Mouse (Mus musculus) CD8-positive naive resting alpha-beta T cell, adult 2 months (primary cell): Measurements from ENCODE around the gene Tesk2.
"Not testable (repeated sequence)": the region's sequence is repeated elsewhere in the genome, so short reads cannot be mapped to it uniquely, and the experiment has no call there.

Source experiments
- DNase-seq, 2 experiments: peaks; one replicate each; pipeline ENCODE4 v3.0.0; 2022; ENCODE audit warnings: low read depth in 2 of 2, low spot score in 2 of 2

Tesk2 gene

DNA sequence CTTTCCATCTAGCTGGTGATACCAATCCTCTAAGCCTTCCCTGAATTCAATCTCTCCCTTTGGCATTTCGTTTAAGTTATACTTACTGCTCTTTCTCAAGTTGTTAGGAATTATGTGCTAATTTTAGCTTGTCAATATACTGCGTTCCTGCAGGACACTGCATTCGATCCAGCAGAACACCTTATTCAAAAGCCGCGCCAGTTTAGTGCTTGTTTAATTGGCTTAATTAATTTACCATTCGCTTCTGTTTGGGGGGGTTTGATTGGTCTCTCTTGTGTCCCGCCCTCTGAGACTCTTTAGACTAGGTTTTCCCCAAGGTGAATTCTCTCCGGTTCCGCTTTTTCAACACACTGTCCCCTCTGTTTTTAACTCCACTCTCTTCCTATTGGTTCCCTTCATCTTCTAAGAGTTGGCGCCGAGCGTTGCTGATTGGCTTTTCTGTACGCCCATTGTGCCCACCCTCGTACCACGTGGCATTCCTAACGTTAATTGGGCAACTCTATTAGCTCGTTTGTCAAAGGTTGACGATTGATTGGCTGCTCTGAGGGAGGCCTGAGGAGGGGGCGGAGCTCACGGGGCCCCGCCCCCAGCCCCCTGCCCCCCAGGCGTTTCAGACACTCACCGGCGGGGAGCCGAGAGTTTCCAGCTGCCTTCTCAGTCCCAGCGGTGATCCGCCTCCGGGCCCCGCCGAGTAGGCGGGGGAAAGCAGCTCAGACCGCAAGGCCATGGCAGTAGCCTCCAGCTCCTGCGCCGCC lies at the start of gene Tesk2:
Gene Tesk2 (plus strand): TSS at position 606 of the 755 bp plus-strand sequence.
- peak; percentile 83 to 87 for DNase-seq

DNA sequence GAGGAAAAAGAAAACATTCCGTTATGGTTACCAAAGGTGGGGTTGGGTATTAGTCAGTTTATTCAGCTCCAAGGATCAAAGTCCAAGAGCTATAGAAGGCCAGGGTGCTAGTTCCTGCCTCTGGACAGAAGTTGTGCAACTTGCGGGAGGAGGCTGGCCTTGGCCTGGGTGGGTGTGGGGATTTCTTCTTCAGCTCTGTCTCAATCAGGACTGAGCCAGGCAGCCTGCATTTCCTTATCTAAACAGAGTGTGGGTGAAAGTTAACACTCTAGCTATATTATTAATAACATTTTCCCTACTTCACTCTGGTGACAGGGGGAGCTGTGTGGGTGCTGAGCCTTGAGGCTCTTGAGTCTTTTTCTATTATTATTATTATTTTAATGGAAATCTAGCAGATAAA lies 48.0 kb upstream of the Tesk2 start:
- no peak for DNase-seq

GRCm38 (mm10) chr4:116674761-116675160 lies 46.0 kb upstream of the Tesk2 start:
- DNase-seq = not testable (repeated sequence)

DNA sequence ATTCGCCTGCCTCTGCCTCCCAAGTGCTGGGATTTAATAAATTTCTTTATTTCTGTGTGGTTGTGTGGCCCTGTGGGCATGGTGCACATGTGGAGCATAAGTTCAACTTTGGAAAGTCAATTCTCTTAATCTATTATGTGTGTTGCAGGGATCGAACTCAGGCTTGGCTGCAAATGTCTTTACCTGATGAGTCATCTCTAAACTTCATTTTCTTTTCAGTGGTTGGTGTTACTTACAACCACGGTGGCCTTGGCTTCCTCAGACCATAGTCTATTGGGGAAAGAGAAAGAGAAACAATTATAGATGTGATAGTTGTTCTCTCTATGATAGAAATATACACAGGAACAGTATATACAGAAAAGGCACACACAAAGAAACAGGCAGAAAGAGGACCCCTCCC lies 44.7 kb upstream of the Tesk2 start:
- DNase-seq = no peak

DNA sequence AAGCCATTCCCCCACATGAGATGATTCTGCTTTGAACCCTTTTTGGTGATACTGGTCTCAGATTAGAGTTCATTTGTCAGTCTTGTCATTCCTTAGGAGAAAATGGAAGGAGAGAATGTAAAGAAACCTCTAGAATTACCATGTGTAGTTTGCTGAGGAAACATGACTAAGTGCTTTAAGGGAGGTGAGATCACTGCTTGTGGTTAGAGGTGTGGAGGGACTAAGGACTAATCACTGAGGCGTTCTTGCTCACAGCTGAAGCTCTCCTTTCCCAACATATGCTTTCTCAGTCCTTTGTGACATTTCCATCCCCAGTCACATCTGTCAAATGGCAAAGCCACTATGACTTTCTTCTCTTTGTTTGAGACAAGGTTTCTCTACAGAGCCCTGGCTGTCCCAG lies 42.9 kb upstream of the Tesk2 start:
- DNase-seq = no peak

GRCm38 (mm10) chr4:116679141-116679540 lies 41.6 kb upstream of the Tesk2 start:
- DNase-seq = no peak

DNA sequence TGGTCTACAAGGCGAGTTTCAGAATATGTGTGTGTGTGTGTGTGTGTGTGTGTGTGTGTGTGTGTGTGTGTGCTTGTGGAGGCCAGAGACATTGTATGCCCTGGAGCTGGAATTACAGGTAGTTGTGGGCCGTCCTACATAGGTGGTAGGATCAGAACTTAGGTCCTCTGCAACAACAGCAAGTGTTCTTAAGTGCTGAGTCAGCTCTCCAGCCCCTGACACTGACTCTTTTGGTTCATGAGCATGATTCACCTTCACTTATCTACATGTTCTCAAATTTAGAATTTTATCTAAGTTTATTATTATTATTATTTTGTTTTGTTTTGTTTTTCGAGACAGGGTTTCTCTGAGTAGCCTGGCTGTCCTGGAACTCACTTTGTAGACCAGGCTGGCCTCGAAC lies 40.2 kb upstream of the Tesk2 start:
- not testable (repeated sequence) for DNase-seq

DNA sequence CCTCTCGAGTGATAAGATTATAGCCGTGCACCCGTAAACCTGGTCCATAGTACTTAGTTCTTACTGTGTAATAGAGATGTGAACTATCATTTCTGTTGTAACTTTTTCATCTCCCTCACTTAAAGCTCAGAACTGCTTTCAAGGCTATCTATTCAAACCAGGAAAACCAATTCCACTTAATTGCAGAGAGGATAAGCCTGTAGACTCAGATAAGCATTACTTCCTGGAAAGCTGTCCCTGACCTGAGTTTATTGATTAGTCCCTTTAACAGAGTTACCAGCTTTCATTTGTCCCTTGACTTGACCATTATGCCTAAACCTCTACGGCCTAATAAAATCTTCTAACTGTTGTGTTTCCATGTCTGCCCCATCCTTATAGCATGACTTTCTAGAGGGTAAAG lies 36.8 kb upstream of the Tesk2 start:
- no peak for DNase-seq

DNA sequence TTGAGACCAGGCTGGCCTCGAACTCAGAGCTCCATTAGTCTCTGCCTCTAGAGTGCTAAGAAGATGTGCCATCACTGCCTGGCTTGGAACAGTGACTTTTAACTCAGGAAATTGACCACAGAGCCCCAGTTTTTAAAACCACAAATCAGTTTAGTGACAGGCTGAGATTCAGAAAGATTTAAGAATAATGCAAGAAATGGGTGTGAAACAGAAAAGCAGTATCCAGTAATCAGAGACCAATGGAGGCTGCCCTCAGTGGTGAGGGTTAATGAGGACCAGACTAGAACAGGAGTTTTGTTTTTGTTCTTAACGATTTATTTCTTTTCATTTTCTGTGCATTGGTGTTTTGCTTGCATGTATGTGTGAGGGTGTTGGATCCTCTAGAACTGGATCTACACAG lies 36.1 kb upstream of the Tesk2 start:
- DNase-seq = no peak

DNA sequence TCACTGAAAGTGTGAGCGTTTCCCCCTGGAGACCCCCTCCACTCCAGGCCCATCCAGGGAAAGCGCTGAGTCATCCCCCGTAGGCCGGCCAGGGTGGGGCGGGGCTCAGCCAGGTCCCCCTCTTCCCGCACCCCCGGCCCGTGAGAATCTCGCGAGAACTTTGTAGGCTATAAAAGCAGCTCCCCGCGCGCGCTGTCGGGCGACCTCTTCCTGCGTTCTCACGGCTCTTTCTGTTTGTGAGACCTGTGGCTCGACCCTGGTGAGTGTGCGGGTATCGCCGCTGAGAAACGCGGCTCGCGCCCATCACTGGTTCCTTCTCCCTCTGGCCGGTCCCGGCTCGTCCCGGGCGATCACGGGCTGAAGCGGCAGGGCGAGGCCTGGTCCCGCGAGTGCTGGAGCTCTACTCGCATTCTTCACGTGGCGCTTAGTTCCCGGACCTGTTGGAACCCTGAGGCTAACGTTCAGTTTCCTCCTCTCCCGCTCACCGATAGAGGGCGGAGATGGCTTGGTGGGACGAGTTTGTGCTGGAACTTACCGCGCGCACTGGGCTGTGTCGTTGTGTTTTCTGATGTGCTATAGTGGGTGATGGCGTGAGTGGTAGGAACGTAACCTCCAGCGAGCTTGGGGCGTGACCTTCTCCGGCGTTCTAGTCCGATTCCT lies 35.2 kb upstream of the Tesk2 start, which contains the start of gene Prdx1:
Gene Prdx1 (plus strand): TSS at position 143 of the 660 bp plus-strand sequence.
- peak; percentile 98 for DNase-seq

GRCm38 (mm10) chr4:116687041-116687440 lies 33.7 kb upstream of the Tesk2 start:
- no peak for DNase-seq

DNA sequence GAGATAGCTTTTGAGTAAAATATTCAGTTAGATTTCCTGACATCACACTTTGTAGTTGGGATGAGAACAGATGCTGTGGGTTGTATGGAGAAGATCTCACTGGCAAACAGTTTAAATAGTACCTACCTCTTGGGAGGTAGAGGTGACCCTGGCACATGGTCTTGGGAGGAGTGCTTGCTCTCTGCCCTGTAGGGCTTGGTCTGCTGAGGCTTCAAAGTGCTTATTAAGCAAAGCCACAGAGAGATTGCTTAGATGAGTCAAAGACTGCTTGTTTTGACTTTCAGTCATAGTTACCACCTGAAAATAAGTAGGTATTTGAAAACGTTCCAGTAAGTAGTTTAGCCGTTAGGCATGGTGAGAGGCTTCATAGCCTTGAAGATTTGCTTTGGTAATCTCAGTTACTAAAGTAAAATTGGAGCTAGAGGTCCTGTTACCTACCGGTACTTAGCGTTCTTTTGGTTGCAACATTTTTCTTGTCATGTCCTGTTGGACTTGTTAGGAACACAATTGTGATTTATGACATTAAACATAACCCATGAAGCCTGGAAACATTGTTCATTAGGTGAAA lies 31.4 kb upstream of the Tesk2 start:
- DNase-seq = no peak

DNA sequence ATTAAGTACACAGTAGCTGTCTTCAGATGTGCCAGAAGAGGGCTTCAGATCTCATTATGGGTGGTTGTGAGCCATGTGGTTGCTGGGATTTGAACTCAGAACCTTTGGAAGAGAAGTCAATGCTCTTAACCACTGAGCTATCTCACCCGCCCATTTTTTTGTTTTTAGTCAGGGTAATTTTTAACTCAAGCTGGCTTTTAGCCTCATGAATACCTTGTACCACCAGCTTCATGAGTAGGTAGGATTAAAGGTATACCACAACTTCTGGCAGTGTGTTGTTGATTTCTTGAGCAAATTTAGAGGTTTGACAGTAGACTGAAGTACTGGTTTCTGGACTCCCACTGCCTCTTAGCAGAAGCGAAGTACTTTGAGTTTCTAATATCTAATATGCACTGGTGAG lies 28.6 kb upstream of the Tesk2 start:
- no peak for DNase-seq

GRCm38 (mm10) chr4:116693785-116694184 lies 27.0 kb upstream of the Tesk2 start:
- DNase-seq = no peak

- DNase-seq = no peak
These were observed 21.9 kb upstream of the Tesk2 start for GRCm38 (mm10) chr4:116698693-116699342.

DNA sequence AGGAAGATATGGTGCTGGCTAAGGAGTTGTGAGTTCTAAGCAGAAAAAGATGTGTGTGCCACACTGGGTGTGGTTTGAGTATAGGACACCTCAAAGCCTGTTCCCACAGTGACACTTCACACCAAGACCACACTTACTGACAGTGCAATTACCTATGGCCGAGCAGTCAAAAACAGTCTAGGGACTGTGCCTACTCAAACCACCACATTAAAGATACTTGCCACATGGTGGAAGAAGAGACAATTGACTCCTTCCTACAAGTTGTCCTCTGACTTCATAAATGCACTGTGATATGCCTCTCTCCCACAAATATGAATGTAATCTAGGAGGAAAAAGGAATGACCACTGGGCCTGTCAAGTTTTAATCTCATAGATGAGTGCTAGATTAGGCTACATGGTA lies 19.8 kb upstream of the Tesk2 start:
- DNase-seq = no peak

- DNase-seq = peak; percentile 75 to 85
These were observed 16.9 kb upstream of the Tesk2 start for GRCm38 (mm10) chr4:116703804-116704203.

- no peak for DNase-seq
These were observed 13.1 kb upstream of the Tesk2 start for GRCm38 (mm10) chr4:116707666-116708065.

DNA sequence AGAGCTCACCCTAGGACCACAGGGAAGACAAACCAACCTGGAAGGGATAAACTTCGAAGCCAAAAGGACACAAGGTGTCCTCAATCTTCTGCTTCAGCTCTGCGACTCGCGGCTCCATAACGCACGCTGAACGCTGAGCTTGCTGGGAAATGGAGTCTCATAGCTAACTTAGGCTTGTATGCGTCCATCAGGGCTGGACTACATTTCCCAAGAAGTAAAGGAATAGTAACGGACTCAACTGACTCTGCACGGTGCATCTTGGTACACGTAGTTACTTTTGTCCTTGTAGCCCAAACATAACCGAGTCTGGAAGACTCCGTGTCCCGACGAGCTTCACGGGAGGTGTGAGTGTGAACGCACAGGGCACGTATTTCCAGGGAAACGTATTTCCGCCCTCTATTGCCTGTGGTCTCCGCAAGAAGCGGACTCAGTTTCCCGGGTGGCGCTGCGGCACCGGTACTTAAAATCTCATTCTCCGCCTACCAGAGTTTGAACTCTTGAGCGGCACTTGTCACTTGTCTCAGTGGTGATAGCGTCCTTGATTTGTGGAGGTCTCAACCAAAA lies 12.5 kb upstream of the Tesk2 start, which contains the start of the genes Mmachc and Ccdc163:
Gene Mmachc (minus strand): TSS at position 206 of the 564 bp plus-strand sequence.
Gene Ccdc163 (plus strand): TSS at position 309 of the 564 bp plus-strand sequence.
- DNase-seq = peak; percentile 84 to 86

DNA sequence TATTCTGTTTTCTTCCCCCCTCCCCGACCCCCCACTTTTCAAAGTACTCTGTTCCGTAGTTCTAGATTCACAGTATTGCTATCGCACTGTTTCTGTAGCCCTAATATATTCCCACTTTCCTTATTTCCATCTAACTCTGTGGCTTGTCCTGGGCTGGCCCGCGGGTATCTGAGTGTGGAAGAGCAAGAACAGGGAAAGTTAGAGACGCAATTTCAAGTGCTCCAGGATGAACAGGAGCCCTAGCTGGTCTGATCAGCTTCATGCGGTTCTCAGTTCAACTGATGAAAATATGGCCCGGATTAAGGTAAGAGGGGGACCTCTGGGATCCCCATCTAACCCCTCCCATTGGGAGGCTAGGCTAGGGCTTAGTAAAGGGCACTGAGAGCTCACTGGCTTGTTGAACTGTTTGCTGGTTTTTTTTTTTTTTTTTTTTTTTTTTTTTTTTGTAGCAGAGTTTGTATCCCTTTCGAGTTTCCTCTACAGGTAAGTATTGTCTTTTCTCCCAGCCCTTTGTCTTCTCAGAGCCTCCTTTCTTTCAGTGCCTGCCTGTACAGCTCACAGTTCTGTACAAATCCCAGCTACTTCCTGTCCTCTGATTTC lies 11.9 kb upstream of the Tesk2 start:
- no peak for DNase-seq

DNA sequence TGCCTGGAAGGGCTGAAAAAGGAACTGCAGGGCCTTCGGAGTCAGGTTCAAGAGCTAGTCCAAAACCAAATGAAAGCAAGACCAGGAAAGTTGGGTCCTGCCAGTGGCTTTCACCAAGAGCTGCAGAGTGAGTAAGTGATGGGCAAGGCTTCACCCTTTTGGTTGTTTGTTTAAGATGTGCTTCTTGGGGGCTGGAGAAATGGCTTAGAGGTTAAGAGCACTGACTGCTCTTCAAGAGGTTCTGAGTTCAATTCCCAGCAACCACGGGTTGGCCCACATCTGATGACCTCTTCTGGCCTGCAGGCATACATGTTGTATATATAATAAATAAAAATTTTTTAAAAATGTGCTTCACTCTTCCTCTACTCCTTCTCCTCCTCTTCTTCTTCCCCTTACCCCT lies 10.6 kb upstream of the Tesk2 start:
- DNase-seq = no peak
